Mouse (Mus musculus): Measurements from ENCODE around the gene Tcta. TPM values are rescaled to one million over a fixed set of nuclear protein-coding genes. Genes with fewer than 3 reads are reported as not detected.
"Not testable (repeated sequence)": the region's sequence is repeated elsewhere in the genome, so short reads cannot be mapped to it uniquely, and the experiment has no call there.

Tcta gene
- polyA plus RNA-seq, 1 experiment from 2014 or later = 35.0 TPM

- Histone ChIP-seq H3K4me3 (ENCODE audit: low read depth, low read length) (no peak overlapping the region), H3K4me1 (replicated peaks; ENCODE audit: control insufficient read depth, insufficient read depth, low read length) (no peaks in the 10 kb centered on the region), H3K27ac (ENCODE audit: low read depth, low read length) (no peak overlapping the region), H3K9ac (ENCODE audit: low read depth, low read length) (no peak overlapping the region), H3K9me3 (ENCODE audit: control insufficient read depth, low read length) (no peaks in the 10 kb centered on the region), H3K27me3 (ENCODE audit: control insufficient read depth, insufficient read depth, low read length) (no peaks in the 10 kb centered on the region), H3K4me2 (replicated peaks; ENCODE audit: low read depth, low read length) (no peak overlapping the region), H3K36me3 (ENCODE audit: control insufficient read depth, insufficient read depth, low read length) (no peaks in the 10 kb centered on the region)
- ATAC-seq (ENCODE audit: low FRiP score) (no peak), DNase-seq (ENCODE audit: low spot score) (no peak)
- WGBS = 53% methylated on average over 8 of the region's 8 CpGs
Observed at GRCm38 (mm10) chr9:108280071-108280828, 25.7 kb downstream of the Tcta start.

- no peak for ATAC-seq (ENCODE audit: low FRiP score)
- Histone ChIP-seq H3K27ac (ENCODE audit: low read depth, low read length) (no peak overlapping the region), H3K4me1 (replicated peaks; ENCODE audit: control insufficient read depth, insufficient read depth, low read length) (no peaks in the 10 kb centered on the region), H3K27me3 (ENCODE audit: control insufficient read depth, insufficient read depth, low read length) (no peaks in the 10 kb centered on the region), H3K36me3 (ENCODE audit: control insufficient read depth, insufficient read depth, low read length) (no peaks in the 10 kb centered on the region), H3K9me3 (ENCODE audit: control insufficient read depth, low read length) (no peaks in the 10 kb centered on the region), H3K9ac (ENCODE audit: low read depth, low read length) (no peak overlapping the region), H3K4me3 (ENCODE audit: low read depth, low read length) (no peak overlapping the region), H3K4me2 (replicated peaks; ENCODE audit: low read depth, low read length) (no peak overlapping the region)
- WGBS = 68% methylated on average over 10 of the region's 10 CpGs
- DNase-seq (ENCODE audit: low spot score) = peak; percentile 50
Observed at GRCm38 (mm10) chr9:108278697-108279450, 27.1 kb downstream of the Tcta start.

- Histone ChIP-seq H3K36me3 (ENCODE audit: control insufficient read depth, insufficient read depth, low read length) (no peaks in the 10 kb centered on the region), H3K4me3 (ENCODE audit: low read depth, low read length) (no peak overlapping the region), H3K4me1 (replicated peaks; ENCODE audit: control insufficient read depth, insufficient read depth, low read length) (no peaks in the 10 kb centered on the region), H3K27me3 (ENCODE audit: control insufficient read depth, insufficient read depth, low read length) (no peaks in the 10 kb centered on the region), H3K27ac (ENCODE audit: low read depth, low read length) (no peak overlapping the region), H3K9me3 (ENCODE audit: control insufficient read depth, low read length) (no peaks in the 10 kb centered on the region), H3K9ac (ENCODE audit: low read depth, low read length) (no peak overlapping the region), H3K4me2 (replicated peaks; ENCODE audit: low read depth, low read length) (no peak overlapping the region)
- DNase-seq (ENCODE audit: low spot score) (no peak), ATAC-seq (ENCODE audit: low FRiP score) (no peak)
- WGBS = 57% methylated on average over 6 of the region's 6 CpGs
Observed at GRCm38 (mm10) chr9:108275331-108275659, 30.7 kb downstream of the Tcta start.

GRCm38 (mm10) chr9:108274476-108275330 is 31.3 kb downstream of the Tcta start:
- ATAC-seq (ENCODE audit: low FRiP score) = no peak
- no peaks in the 10 kb centered on the region for H3K27me3 ChIP-seq (ENCODE audit: control insufficient read depth, insufficient read depth, low read length)
- no peak overlapping the region for H3K27ac ChIP-seq (ENCODE audit: low read depth, low read length)
- no peak overlapping the region for H3K4me3 ChIP-seq (ENCODE audit: low read depth, low read length)
- H3K9me3 ChIP-seq (ENCODE audit: control insufficient read depth, low read length) = no peaks in the 10 kb centered on the region
- H3K4me1 ChIP-seq (replicated peaks; ENCODE audit: control insufficient read depth, insufficient read depth, low read length) = no peaks in the 10 kb centered on the region
- H3K9ac ChIP-seq (ENCODE audit: low read depth, low read length) = no peak overlapping the region
- H3K4me2 ChIP-seq (replicated peaks; ENCODE audit: low read depth, low read length) = no peak overlapping the region
- 76% methylated on average over 5 of the region's 5 CpGs for WGBS
- no peaks in the 10 kb centered on the region for H3K36me3 ChIP-seq (ENCODE audit: control insufficient read depth, insufficient read depth, low read length)
- no peak for DNase-seq (ENCODE audit: low spot score)

- Histone ChIP-seq H3K4me3 (ENCODE audit: low read depth, low read length) (no peak overlapping the region), H3K27me3 (ENCODE audit: control insufficient read depth, insufficient read depth, low read length) (no peaks in the 10 kb centered on the region), H3K9me3 (ENCODE audit: control insufficient read depth, low read length) (no peaks in the 10 kb centered on the region), H3K9ac (ENCODE audit: low read depth, low read length) (no peak overlapping the region), H3K4me1 (replicated peaks; ENCODE audit: control insufficient read depth, insufficient read depth, low read length) (no peaks in the 10 kb centered on the region), H3K27ac (ENCODE audit: low read depth, low read length) (no peak overlapping the region), H3K36me3 (ENCODE audit: control insufficient read depth, insufficient read depth, low read length) (no peaks in the 10 kb centered on the region), H3K4me2 (replicated peaks; ENCODE audit: low read depth, low read length) (no peak overlapping the region)
- no peak for ATAC-seq (ENCODE audit: low FRiP score)
- no peak for DNase-seq (ENCODE audit: low spot score)
- WGBS = 84% methylated on average over 4 of the region's 4 CpGs
Observed at GRCm38 (mm10) chr9:108273485-108273884, 32.5 kb downstream of the Tcta start.

GRCm38 (mm10) chr9:108272691-108273090 is 33.3 kb downstream of the Tcta start:
- H3K4me2 ChIP-seq (replicated peaks; ENCODE audit: low read depth, low read length) = no peak overlapping the region
- ATAC-seq (ENCODE audit: low FRiP score) = no peak
- H3K4me3 ChIP-seq (ENCODE audit: low read depth, low read length) = no peak overlapping the region
- H3K36me3 ChIP-seq (ENCODE audit: control insufficient read depth, insufficient read depth, low read length) = no peaks in the 10 kb centered on the region
- no peak for DNase-seq (ENCODE audit: low spot score)
- H3K4me1 ChIP-seq (replicated peaks; ENCODE audit: control insufficient read depth, insufficient read depth, low read length) = no peaks in the 10 kb centered on the region
- H3K27me3 ChIP-seq (ENCODE audit: control insufficient read depth, insufficient read depth, low read length) = no peaks in the 10 kb centered on the region
- 80% methylated on average over 5 of the region's 5 CpGs for WGBS
- H3K27ac ChIP-seq (ENCODE audit: low read depth, low read length) = no peak overlapping the region
- H3K9me3 ChIP-seq (ENCODE audit: control insufficient read depth, low read length) = no peaks in the 10 kb centered on the region
- H3K9ac ChIP-seq (ENCODE audit: low read depth, low read length) = no peak overlapping the region

GRCm38 (mm10) chr9:108271941-108272340 is 34.0 kb downstream of the Tcta start:
- no peaks in the 10 kb centered on the region for H3K4me1 ChIP-seq (replicated peaks; ENCODE audit: control insufficient read depth, insufficient read depth, low read length)
- H3K27ac ChIP-seq (ENCODE audit: low read depth, low read length) = no peak overlapping the region
- ATAC-seq (ENCODE audit: low FRiP score) = no peak
- H3K4me3 ChIP-seq (ENCODE audit: low read depth, low read length) = no peak overlapping the region
- H3K4me2 ChIP-seq (replicated peaks; ENCODE audit: low read depth, low read length) = no peak overlapping the region
- H3K36me3 ChIP-seq (ENCODE audit: control insufficient read depth, insufficient read depth, low read length) = no peaks in the 10 kb centered on the region
- DNase-seq (ENCODE audit: low spot score) = no peak
- 46% methylated on average over 2 of the region's 2 CpGs for WGBS
- no peak overlapping the region for H3K9ac ChIP-seq (ENCODE audit: low read depth, low read length)
- H3K27me3 ChIP-seq (ENCODE audit: control insufficient read depth, insufficient read depth, low read length) = no peaks in the 10 kb centered on the region
- H3K9me3 ChIP-seq (ENCODE audit: control insufficient read depth, low read length) = no peaks in the 10 kb centered on the region

GRCm38 (mm10) chr9:108268701-108269100 is 37.3 kb downstream of the Tcta start:
- H3K36me3 ChIP-seq (ENCODE audit: control insufficient read depth, insufficient read depth, low read length); DNase-seq (ENCODE audit: low spot score); H3K27ac ChIP-seq (ENCODE audit: low read depth, low read length); H3K4me1 ChIP-seq (replicated peaks; ENCODE audit: control insufficient read depth, insufficient read depth, low read length); ATAC-seq (ENCODE audit: low FRiP score); H3K4me2 ChIP-seq (replicated peaks; ENCODE audit: low read depth, low read length); H3K27me3 ChIP-seq (ENCODE audit: control insufficient read depth, insufficient read depth, low read length); H3K9me3 ChIP-seq (ENCODE audit: control insufficient read depth, low read length); H3K4me3 ChIP-seq (ENCODE audit: low read depth, low read length); H3K9ac ChIP-seq (ENCODE audit: low read depth, low read length): not testable (repeated sequence)
- 90% methylated on average over 6 of the region's 7 CpGs for WGBS

All from hindbrain, embryonic 11.5 days (tissue).